Mouse (Mus musculus): ENCODE data around the gene Ehd1. TPM values are rescaled to one million over a fixed set of nuclear protein-coding genes. Genes with fewer than 3 reads are reported as not detected.

The Ehd1 gene
- polyA plus RNA-seq, 1 experiment from 2014 or later = 58.1 TPM

DNA sequence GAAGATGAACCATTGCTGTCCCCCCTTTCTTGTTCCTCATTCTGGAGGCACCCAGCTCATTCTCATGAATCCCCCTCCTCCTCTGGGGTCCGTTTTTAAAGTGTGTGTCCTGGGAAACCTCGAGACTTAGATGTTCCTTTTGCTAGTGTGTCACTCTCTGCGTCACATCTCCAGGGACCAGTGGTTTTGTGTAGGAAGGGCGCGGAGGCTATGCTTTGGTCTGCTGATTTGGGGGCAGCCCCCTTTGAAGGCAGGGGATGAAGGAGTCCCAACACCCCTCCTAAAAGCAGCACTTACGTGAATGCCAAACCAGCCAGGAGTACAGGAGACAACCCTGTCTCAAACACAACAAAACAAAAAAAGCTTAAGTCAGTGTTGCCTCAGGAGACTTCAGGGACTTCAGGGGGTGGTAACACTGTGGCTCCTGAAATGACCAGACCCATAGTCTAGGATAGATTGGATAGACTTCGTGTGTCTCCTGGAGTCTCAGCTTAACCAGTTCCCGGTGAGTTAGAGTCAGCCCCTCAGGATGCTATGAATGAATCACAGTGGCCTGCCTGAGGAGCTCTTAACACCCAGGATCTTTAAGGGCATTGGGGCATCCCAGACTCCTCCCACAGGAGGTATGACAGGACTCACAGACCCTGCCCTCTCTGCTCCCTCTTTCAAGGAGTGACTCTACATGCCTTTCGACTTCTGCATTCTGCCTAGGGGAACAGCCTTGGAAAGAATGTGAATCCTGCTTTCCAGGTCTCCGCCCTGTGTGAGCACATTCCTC, 1.3 kb downstream of the Ehd1 start:
- no peak for ATAC-seq (replicated peaks; ENCODE audit: insufficient number of reproducible peaks, low FRiP score, low TSS enrichment, low read depth)
- H3K27me3 ChIP-seq (ENCODE audit: control insufficient read depth, insufficient read depth, low read length) = no peaks in the 10 kb centered on the region
- H3K4me2 ChIP-seq (ENCODE audit: low read depth, low read length) = peak overlapping the region; percentile 93
- peak overlapping the region; percentile 83 for H3K9ac ChIP-seq (replicated peaks; ENCODE audit: low read length)
- H3K36me3 ChIP-seq (replicated peaks; ENCODE audit: control insufficient read depth, insufficient read depth, low read depth, low read length) = peaks cover 4% of the 10 kb centered on the region
- H3K27ac ChIP-seq (replicated peaks; ENCODE audit: low read depth, low read length) = no peak overlapping the region; the same call in 1 of the 2 replicates
- H3K9me3 ChIP-seq (replicated peaks; ENCODE audit: control insufficient read depth, low read length) = no peaks in the 10 kb centered on the region
- WGBS = 5% methylated on average over 10 of the region's 10 CpGs
- peak; percentile 64 for DNase-seq (ENCODE audit: low spot score)
- peaks cover 5% of the 10 kb centered on the region for H3K4me1 ChIP-seq (ENCODE audit: control insufficient read depth, insufficient read depth, low read length)
- peak overlapping the region; percentile 83 for H3K4me3 ChIP-seq (ENCODE audit: low read depth, low read length)

DNA sequence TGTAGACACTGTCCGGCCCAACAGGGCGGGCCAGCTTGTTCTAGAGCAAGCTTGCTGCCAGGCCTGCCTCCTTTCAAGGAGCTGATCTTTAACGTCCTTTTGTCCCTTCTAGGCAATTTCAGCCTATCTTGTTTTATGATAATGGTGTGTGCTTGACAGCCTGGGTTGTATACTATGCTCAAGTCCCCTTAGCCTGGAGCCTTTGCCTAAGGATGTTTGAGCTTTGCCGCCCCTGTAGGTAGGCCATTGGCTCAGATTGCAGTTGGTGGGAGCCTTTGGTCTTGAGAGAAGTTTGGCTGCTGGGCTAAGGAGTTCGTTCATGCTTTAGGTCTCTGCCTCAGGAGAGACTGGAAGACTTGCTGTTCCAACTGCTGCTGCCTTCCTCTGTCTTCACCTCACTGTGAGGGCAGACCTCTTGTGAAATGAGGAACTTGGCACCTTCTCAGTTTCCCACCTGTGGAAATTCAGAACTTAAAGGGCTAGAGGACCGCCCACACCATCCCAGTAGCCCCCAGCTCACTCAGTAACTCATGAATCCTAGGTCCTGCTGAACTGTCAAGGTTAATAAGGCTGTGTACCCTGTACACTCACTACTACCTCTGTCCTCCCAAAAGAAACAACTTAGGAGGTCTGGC, 2.0 kb downstream of the Ehd1 start:
- Histone ChIP-seq H3K27me3 (ENCODE audit: control insufficient read depth, insufficient read depth, low read length) (no peaks in the 10 kb centered on the region), H3K4me1 (ENCODE audit: control insufficient read depth, insufficient read depth, low read length) (peaks cover 5% of the 10 kb centered on the region), H3K36me3 (replicated peaks; ENCODE audit: control insufficient read depth, insufficient read depth, low read depth, low read length) (peaks cover 4% of the 10 kb centered on the region), H3K27ac (replicated peaks; ENCODE audit: low read depth, low read length) (no peak overlapping the region), H3K9me3 (replicated peaks; ENCODE audit: control insufficient read depth, low read length) (no peaks in the 10 kb centered on the region), H3K9ac (replicated peaks; ENCODE audit: low read length) (peak overlapping the region; percentile 38), H3K4me3 (ENCODE audit: low read depth, low read length) (peak overlapping the region; percentile 83), H3K4me2 (ENCODE audit: low read depth, low read length) (peak overlapping the region; percentile 93)
- no peak for DNase-seq (ENCODE audit: low spot score)
- no peak for ATAC-seq (replicated peaks; ENCODE audit: insufficient number of reproducible peaks, low FRiP score, low TSS enrichment, low read depth)
- 40% methylated on average over 6 of the region's 6 CpGs for WGBS

DNA sequence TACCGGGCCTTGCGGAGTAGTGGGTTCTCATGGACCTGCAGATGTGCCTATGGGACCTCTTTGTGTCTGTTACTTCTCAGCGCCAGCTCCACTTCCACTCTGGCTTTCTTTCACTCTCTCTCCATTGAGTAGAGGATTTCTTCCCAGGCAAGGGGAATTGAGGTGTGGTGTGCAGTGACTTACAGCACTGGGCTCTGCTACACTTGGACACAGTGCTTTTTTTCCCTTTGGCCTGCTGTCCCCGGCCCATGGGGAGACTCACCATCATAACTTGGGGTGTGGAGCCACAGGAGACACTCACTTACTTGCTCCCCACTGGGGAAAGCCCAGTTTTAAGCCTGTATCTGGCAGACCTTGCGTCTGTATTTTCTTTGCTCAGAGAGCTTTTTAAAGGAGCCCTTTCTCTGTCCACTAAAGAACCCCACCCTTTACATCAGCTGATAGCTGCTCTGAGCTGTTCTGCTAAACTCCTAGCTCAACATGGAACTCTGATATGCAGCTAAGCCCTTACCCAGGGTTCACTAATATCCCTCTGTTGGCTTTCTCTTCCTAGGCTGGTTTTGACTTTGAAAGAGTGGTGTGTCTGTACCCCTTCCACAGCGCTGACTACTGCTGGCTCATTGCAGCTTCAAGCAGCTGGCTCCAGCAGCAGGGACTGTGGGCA, 3.1 kb downstream of the Ehd1 start:
- Histone ChIP-seq H3K4me1 (ENCODE audit: control insufficient read depth, insufficient read depth, low read length) (peaks cover 5% of the 10 kb centered on the region), H3K4me2 (ENCODE audit: low read depth, low read length) (peak overlapping the region; percentile 93), H3K9me3 (replicated peaks; ENCODE audit: control insufficient read depth, low read length) (no peaks in the 10 kb centered on the region), H3K9ac (replicated peaks; ENCODE audit: low read length) (peak overlapping the region; percentile 33), H3K36me3 (replicated peaks; ENCODE audit: control insufficient read depth, insufficient read depth, low read depth, low read length) (peaks cover 4% of the 10 kb centered on the region), H3K27ac (replicated peaks; ENCODE audit: low read depth, low read length) (no peak overlapping the region), H3K4me3 (ENCODE audit: low read depth, low read length) (no peak overlapping the region), H3K27me3 (ENCODE audit: control insufficient read depth, insufficient read depth, low read length) (no peaks in the 10 kb centered on the region)
- DNase-seq (ENCODE audit: low spot score) (no peak), ATAC-seq (replicated peaks; ENCODE audit: insufficient number of reproducible peaks, low FRiP score, low TSS enrichment, low read depth) (no peak)
- WGBS = 93% methylated on average over 6 of the region's 6 CpGs

DNA sequence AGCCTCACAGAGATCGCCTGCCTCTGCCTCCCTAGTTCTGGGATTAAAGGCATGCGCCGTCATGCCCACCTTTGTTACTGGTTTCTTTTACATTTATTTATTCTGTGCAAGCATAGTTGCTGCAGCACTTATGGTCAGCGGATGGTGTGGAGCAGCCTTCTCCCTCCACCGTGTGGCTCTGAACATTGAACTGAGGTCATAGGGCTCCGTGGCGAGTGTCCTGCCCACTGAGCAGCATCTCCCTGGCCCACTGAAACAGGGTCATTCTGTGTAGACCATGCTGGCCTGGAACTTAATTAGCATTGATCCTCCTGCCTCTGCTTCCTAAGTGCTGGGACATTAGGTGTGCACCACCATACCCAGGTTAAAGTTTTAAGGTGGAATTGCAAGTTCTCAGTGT, 4.0 kb downstream of the Ehd1 start:
- no peaks in the 10 kb centered on the region for H3K9me3 ChIP-seq (replicated peaks; ENCODE audit: control insufficient read depth, low read length)
- H3K27me3 ChIP-seq (ENCODE audit: control insufficient read depth, insufficient read depth, low read length) = no peaks in the 10 kb centered on the region
- ATAC-seq (replicated peaks; ENCODE audit: insufficient number of reproducible peaks, low FRiP score, low TSS enrichment, low read depth) = no peak
- no peak overlapping the region for H3K4me2 ChIP-seq (ENCODE audit: low read depth, low read length)
- H3K27ac ChIP-seq (replicated peaks; ENCODE audit: low read depth, low read length) = no peak overlapping the region
- no peak for DNase-seq (ENCODE audit: low spot score)
- 92% methylated on average over 7 of the region's 7 CpGs for WGBS
- peaks cover 5% of the 10 kb centered on the region for H3K4me1 ChIP-seq (ENCODE audit: control insufficient read depth, insufficient read depth, low read length)
- H3K4me3 ChIP-seq (ENCODE audit: low read depth, low read length) = no peak overlapping the region
- H3K9ac ChIP-seq (replicated peaks; ENCODE audit: low read length) = no peak overlapping the region; the same call in 1 of the 2 replicates
- H3K36me3 ChIP-seq (replicated peaks; ENCODE audit: control insufficient read depth, insufficient read depth, low read depth, low read length) = peaks cover 4% of the 10 kb centered on the region

DNA sequence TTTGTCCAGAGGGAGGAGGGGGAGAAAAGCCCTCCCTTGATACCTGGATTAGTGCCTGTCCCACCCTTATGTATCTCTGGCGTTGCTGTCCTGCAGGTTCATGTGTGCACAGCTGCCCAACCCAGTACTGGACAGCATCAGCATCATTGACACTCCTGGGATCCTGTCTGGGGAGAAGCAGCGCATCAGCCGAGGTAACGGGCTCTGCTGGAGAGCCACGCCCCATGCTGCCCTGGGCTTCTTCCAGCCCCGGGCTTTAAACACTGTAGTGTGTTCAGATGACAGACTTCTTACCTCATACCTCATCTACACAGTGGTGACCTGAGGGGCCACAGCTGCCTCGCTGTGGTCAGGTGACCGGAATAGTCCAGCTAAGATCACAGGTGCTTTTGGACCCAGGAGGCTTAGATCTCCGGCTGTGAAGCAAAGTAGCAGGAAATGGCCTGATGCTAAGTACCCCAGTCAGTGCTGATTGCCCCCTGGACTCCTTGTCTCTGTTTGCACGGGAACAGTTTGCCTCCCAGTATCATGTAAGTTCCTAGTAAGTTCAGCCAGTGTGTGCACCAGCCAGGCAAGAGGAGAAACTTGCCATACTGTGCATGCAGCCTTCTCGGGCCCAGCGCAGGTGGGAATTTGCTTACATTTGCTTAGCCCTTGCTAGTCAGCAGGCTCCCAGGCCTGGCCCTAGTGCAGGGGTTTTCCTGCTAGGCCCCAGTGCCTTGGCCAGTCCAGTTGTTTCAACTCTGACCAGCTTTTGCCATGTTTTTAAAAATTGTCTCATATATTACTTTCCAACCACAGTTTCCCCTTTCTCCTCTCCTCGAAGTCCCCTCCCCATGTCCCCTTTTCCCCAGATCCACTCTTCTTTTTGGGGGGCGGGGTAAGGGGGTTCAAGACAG, 4.8 kb downstream of the Ehd1 start:
- ATAC-seq (replicated peaks; ENCODE audit: insufficient number of reproducible peaks, low FRiP score, low TSS enrichment, low read depth) (no peak), DNase-seq (ENCODE audit: low spot score) (no peak)
- Histone ChIP-seq H3K9me3 (replicated peaks; ENCODE audit: control insufficient read depth, low read length) (no peaks in the 10 kb centered on the region), H3K9ac (replicated peaks; ENCODE audit: low read length) (no peak overlapping the region), H3K4me1 (ENCODE audit: control insufficient read depth, insufficient read depth, low read length) (peaks cover 5% of the 10 kb centered on the region), H3K27me3 (ENCODE audit: control insufficient read depth, insufficient read depth, low read length) (no peaks in the 10 kb centered on the region), H3K36me3 (replicated peaks; ENCODE audit: control insufficient read depth, insufficient read depth, low read depth, low read length) (peaks cover 4% of the 10 kb centered on the region), H3K4me3 (ENCODE audit: low read depth, low read length) (no peak overlapping the region), H3K4me2 (ENCODE audit: low read depth, low read length) (no peak overlapping the region), H3K27ac (replicated peaks; ENCODE audit: low read depth, low read length) (no peak overlapping the region)
- WGBS = 85% methylated on average over 14 of the region's 14 CpGs

DNA sequence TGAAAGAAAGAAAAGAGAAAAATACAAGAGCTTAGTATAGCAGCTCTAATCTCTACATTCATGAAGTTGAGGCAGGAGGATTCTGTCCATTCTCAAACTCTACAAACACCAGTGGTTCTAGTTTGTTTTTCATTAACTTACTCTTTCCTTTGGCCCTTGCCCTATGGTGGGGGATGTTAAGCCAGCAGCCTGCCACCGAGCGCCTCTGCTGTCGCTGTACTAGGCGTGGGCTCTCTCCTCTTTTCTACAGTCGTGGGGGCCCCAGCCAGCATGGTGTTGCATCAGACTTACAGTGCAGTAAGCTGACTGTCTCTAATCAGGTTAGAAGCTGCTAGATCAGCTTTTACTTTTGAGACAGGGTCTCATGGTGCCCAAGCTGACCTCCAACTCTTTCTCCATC, 6.5 kb downstream of the Ehd1 start:
- Histone ChIP-seq H3K9me3 (replicated peaks; ENCODE audit: control insufficient read depth, low read length) (no peaks in the 10 kb centered on the region), H3K4me1 (ENCODE audit: control insufficient read depth, insufficient read depth, low read length) (peaks cover 5% of the 10 kb centered on the region), H3K27me3 (ENCODE audit: control insufficient read depth, insufficient read depth, low read length) (no peaks in the 10 kb centered on the region), H3K4me3 (ENCODE audit: low read depth, low read length) (no peak overlapping the region), H3K36me3 (replicated peaks; ENCODE audit: control insufficient read depth, insufficient read depth, low read depth, low read length) (peaks cover 4% of the 10 kb centered on the region), H3K4me2 (ENCODE audit: low read depth, low read length) (no peak overlapping the region), H3K27ac (replicated peaks; ENCODE audit: low read depth, low read length) (no peak overlapping the region), H3K9ac (replicated peaks; ENCODE audit: low read length) (no peak overlapping the region)
- ATAC-seq (replicated peaks; ENCODE audit: insufficient number of reproducible peaks, low FRiP score, low TSS enrichment, low read depth) (no peak), DNase-seq (ENCODE audit: low spot score) (no peak)
- 91% methylated on average over 5 of the region's 5 CpGs for WGBS

DNA sequence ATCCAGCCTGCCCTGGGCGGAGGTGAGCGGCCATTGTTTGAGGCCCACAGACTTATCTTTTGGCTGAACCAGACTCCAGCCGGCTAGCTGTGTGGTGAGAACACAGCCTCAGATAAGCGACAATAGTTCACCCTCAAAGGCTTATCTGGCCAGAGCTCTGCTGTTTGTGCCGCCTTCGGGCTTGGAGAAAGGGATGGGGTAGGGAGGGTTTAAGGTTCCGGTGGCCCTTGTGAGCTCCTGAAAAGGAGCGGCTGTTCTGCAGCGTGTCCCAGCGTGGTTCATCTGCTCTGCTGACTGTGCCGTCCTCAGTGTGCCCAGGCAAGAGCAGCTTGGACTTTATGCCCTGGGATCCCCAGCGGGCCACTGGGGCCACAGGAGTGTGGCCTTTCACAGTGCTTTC, 8.0 kb downstream of the Ehd1 start:
- H3K4me1 ChIP-seq (ENCODE audit: control insufficient read depth, insufficient read depth, low read length) = peaks cover 2% of the 10 kb centered on the region; the same call in 1 of the 2 replicates
- H3K4me2 ChIP-seq (ENCODE audit: low read depth, low read length) = no peak overlapping the region
- no peaks in the 10 kb centered on the region for H3K9me3 ChIP-seq (replicated peaks; ENCODE audit: control insufficient read depth, low read length)
- no peak overlapping the region for H3K9ac ChIP-seq (replicated peaks; ENCODE audit: low read length)
- no peak overlapping the region for H3K4me3 ChIP-seq (ENCODE audit: low read depth, low read length)
- H3K27me3 ChIP-seq (ENCODE audit: control insufficient read depth, insufficient read depth, low read length) = no peaks in the 10 kb centered on the region
- WGBS = 91% methylated on average over 12 of the region's 12 CpGs
- DNase-seq (ENCODE audit: low spot score) = no peak
- ATAC-seq (replicated peaks; ENCODE audit: insufficient number of reproducible peaks, low FRiP score, low TSS enrichment, low read depth) = no peak
- 0 out of 2 replicates have a peak overlapping the region, but pooled peaks have one; percentile 38 for H3K27ac ChIP-seq (replicated peaks; ENCODE audit: low read depth, low read length)
- peaks cover 4% of the 10 kb centered on the region for H3K36me3 ChIP-seq (replicated peaks; ENCODE audit: control insufficient read depth, insufficient read depth, low read depth, low read length)
